Mouse (Mus musculus): ENCODE results near the gene Hist1h1t. TPM values are rescaled to one million over a fixed set of nuclear protein-coding genes. Genes with fewer than 3 reads are reported as not detected.
A peak's percentile ranks its signal among the peaks of the same experiment; 100 is the strongest.

The Hist1h1t gene
- polyA plus RNA-seq, 1 experiment, result 0.11 TPM

GRCm38 (mm10) chr13:23743963-23744362 lies 48.3 kb downstream of the Hist1h1t start:
- Histone ChIP-seq H3K27me3 (ENCODE audit: control insufficient read depth, insufficient read depth, low read length) (no peaks in the 10 kb centered on the region), H3K27ac (ENCODE audit: control insufficient read depth, insufficient read depth, low read length) (peak overlapping the region; percentile 29; the same call in 1 of the 2 replicates), H3K4me1 (replicated peaks; ENCODE audit: control insufficient read depth, insufficient read depth, low read length) (peaks cover 4% of the 10 kb centered on the region), H3K4me3 (ENCODE audit: control insufficient read depth, insufficient read depth, low read length) (no peak overlapping the region), H3K36me3 (ENCODE audit: control insufficient read depth, insufficient read depth, low read length) (no peaks in the 10 kb centered on the region)
- no peak for TF ChIP-seq POLR2A (IDR thresholded peaks at IDR 0.05; ENCODE audit: control insufficient read depth, extremely low read depth, insufficient read depth, low read length, poor library complexity)
- TF ChIP-seq CTCF (IDR thresholded peaks at IDR 0.05; ENCODE audit: borderline replicate concordance, control insufficient read depth, extremely low read depth, insufficient read depth, low read length, poor library complexity), result no peak
- DNase-seq, result no peak
- WGBS, result 81% methylated on average over 4 of the region's 4 CpGs

DNA sequence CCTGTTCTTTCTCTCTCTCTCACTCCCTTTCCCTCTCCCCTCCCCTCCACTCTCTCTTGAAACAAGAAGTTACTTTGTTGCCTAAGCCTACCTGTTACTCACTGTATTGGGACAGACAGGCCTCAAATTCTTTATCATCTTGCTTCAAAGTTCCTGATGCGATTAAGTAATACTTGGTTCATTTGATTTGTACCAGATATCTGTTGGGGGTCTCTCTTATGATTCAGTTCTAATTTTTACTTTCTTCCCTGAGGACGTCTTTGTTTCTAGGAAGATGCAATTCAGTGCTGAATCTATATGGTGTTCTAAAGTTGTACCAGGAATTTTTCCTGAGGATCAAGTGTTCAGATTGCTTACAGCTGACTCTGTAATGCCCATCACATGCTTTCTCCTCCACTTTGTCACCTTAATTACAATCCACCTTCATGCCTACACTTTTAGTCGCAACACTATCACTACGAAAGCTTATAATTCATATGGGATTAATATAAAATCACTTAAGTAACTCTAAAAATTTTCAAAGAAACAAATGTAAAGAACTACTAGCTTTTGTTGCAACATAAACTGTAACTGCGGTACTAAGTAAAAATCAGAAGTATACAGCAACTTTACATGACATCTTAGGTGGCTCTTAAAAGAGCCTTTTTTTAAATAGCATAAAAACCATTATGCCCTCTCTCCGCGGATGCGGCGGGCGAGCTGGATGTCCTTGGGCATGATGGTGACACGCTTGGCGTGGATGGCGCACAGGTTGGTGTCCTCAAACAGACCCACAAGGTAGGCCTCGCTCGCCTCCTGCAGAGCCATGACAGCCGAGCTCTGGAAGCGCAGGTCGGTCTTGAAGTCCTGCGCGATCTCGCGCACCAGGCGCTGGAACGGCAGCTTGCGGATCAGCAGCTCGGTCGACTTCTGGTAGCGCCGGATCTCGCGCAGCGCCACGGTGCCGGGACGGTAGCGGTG lies 49.1 kb downstream of the Hist1h1t start:
- 5% methylated on average over 22 of the region's 36 CpGs for WGBS
- TF ChIP-seq CTCF (IDR thresholded peaks at IDR 0.05; ENCODE audit: borderline replicate concordance, control insufficient read depth, extremely low read depth, insufficient read depth, low read length, poor library complexity), result no peak
- TF ChIP-seq POLR2A (IDR thresholded peaks at IDR 0.05; ENCODE audit: control insufficient read depth, extremely low read depth, insufficient read depth, low read length, poor library complexity), result no peak
- no peaks in the 10 kb centered on the region for H3K27me3 ChIP-seq (ENCODE audit: control insufficient read depth, insufficient read depth, low read length)
- no peak for DNase-seq
- no peaks in the 10 kb centered on the region for H3K36me3 ChIP-seq (ENCODE audit: control insufficient read depth, insufficient read depth, low read length)
- H3K4me3 ChIP-seq (ENCODE audit: control insufficient read depth, insufficient read depth, low read length), result peak overlapping the region; percentile 54
- peak overlapping the region; percentile 85 for H3K27ac ChIP-seq (ENCODE audit: control insufficient read depth, insufficient read depth, low read length)
- peaks cover 4% of the 10 kb centered on the region for H3K4me1 ChIP-seq (replicated peaks; ENCODE audit: control insufficient read depth, insufficient read depth, low read length)

- peak within 1 kb of the TSS; percentile 60 for H3K4me3 ChIP-seq (ENCODE audit: control insufficient read depth, insufficient read depth, low read length)
- H3K36me3 ChIP-seq (ENCODE audit: control insufficient read depth, insufficient read depth, low read length), result no peaks in the 10 kb centered on the region
- peak within 1 kb of the TSS; percentile 95 for H3K27ac ChIP-seq (ENCODE audit: control insufficient read depth, insufficient read depth, low read length)
- peak; percentile 87 for DNase-seq
- H3K27me3 ChIP-seq (ENCODE audit: control insufficient read depth, insufficient read depth, low read length), result no peaks in the 10 kb centered on the region
- TF ChIP-seq CTCF (IDR thresholded peaks at IDR 0.05; ENCODE audit: borderline replicate concordance, control insufficient read depth, extremely low read depth, insufficient read depth, low read length, poor library complexity), result no peak
- TF ChIP-seq POLR2A (IDR thresholded peaks at IDR 0.05; ENCODE audit: control insufficient read depth, extremely low read depth, insufficient read depth, low read length, poor library complexity), result peak; percentile 43; the same call in 1 of the 2 replicates
- WGBS, result under 1% methylated on average over 25 of the region's 28 CpGs
- H3K4me1 ChIP-seq (replicated peaks; ENCODE audit: control insufficient read depth, insufficient read depth, low read length), result peaks cover 4% of the 10 kb centered on the region
These were observed 50.0 kb downstream of the Hist1h1t start, which contains the start of gene Hist1h3c for GRCm38 (mm10) chr13:23745381-23746161. TSS of gene Hist1h3c (minus strand) at chr13:23745602.

Other genes starting within 250 kb of the Hist1h1t start
- gene Btn1a1, start 229.9 kb upstream of the Hist1h1t start, polyA plus RNA-seq (2012; rRNA removed), result 0.05 and 0.15 TPM in 2 replicates
- 0.23 and 0.27 TPM in 2 replicates for gene Btn2a2, start 207.0 kb upstream of the Hist1h1t start, polyA plus RNA-seq (2012; rRNA removed)
- 150 and 182 TPM in 2 replicates for gene Hist1h4h, start 164.8 kb upstream of the Hist1h1t start, polyA plus RNA-seq (2012; rRNA removed)
- gene Hist1h2af, start 161.9 kb upstream of the Hist1h1t start, polyA plus RNA-seq (2012; rRNA removed), result 4,070 and 5,945 TPM in 2 replicates
- 496 and 661 TPM in 2 replicates for gene Hist1h3g, start 160.4 kb upstream of the Hist1h1t start, polyA plus RNA-seq (2012; rRNA removed)
- 37.8 and 51.2 TPM in 2 replicates for gene Hist1h2bh, start 152.4 kb upstream of the Hist1h1t start, polyA plus RNA-seq (2012; rRNA removed)
- 72.3 and 87.8 TPM in 2 replicates for gene Hist1h3f, start 151.8 kb upstream of the Hist1h1t start, polyA plus RNA-seq (2012; rRNA removed)
- gene Hist1h4f, start 144.2 kb upstream of the Hist1h1t start, polyA plus RNA-seq (2012; rRNA removed), result 208 and 221 TPM in 2 replicates
- gene Hist1h1d, start 142.6 kb upstream of the Hist1h1t start, polyA plus RNA-seq (2012; rRNA removed), result 1.9 and 2.9 TPM in 2 replicates
- 245 and 339 TPM in 2 replicates for gene Hist1h3e, start 133.4 kb upstream of the Hist1h1t start, polyA plus RNA-seq (2012; rRNA removed)
- gene Hist1h2ae, start 124.6 kb upstream of the Hist1h1t start, polyA plus RNA-seq (2012; rRNA removed), result 174 and 210 TPM in 2 replicates
- 523 and 578 TPM in 2 replicates for gene Hist1h2bg, start 124.4 kb upstream of the Hist1h1t start, polyA plus RNA-seq (2012; rRNA removed)
- 277 and 362 TPM in 2 replicates for gene Hist1h2bf, start 121.6 kb upstream of the Hist1h1t start, polyA plus RNA-seq (2012; rRNA removed)
- 76.8 and 109 TPM in 2 replicates for gene Hist1h2ad, start 121.4 kb upstream of the Hist1h1t start, polyA plus RNA-seq (2012; rRNA removed)
- gene Hist1h3d, start 120.1 kb upstream of the Hist1h1t start, polyA plus RNA-seq (2012; rRNA removed), result 161 and 207 TPM in 2 replicates
- gene Hist1h4d, start 114.2 kb upstream of the Hist1h1t start, polyA plus RNA-seq (2012; rRNA removed), result 115 and 120 TPM in 2 replicates
- 14.4 and 19.9 TPM in 2 replicates for gene Hist1h2be, start 74.7 kb upstream of the Hist1h1t start, polyA plus RNA-seq (2012; rRNA removed)
- gene Hist1h1e, start 73.3 kb upstream of the Hist1h1t start, polyA plus RNA-seq (2012; rRNA removed), result 9.4 and 18.5 TPM in 2 replicates
- gene Hist1h2ac, start 11.9 kb upstream of the Hist1h1t start, polyA plus RNA-seq (2012; rRNA removed), result 11.0 and 12.9 TPM in 2 replicates
- gene Hist1h2bc, start 11.6 kb upstream of the Hist1h1t start, polyA plus RNA-seq (2012; rRNA removed), result 153 and 154 TPM in 2 replicates
- 69.8 and 70.6 TPM in 2 replicates for gene Hist1h4c, start 2.6 kb downstream of the Hist1h1t start, polyA plus RNA-seq (2012; rRNA removed)
- 9.8 and 13.5 TPM in 2 replicates for gene Hfe, start 15.0 kb downstream of the Hist1h1t start, polyA plus RNA-seq (2012; rRNA removed)
- 40.9 and 48.1 TPM in 2 replicates for gene Hist1h1c, start 43.0 kb downstream of the Hist1h1t start, polyA plus RNA-seq (2012; rRNA removed)
- gene Hist1h3c, start 49.8 kb downstream of the Hist1h1t start, polyA plus RNA-seq (2012; rRNA removed), result 377 and 602 TPM in 2 replicates
- gene Hist1h2bb, start 50.9 kb downstream of the Hist1h1t start, polyA plus RNA-seq (2012; rRNA removed), result 160 and 224 TPM in 2 replicates
- 258 and 455 TPM in 2 replicates for gene Hist1h2ab, start 55.3 kb downstream of the Hist1h1t start, polyA plus RNA-seq (2012; rRNA removed)
- gene Hist1h3b, start 56.5 kb downstream of the Hist1h1t start, polyA plus RNA-seq (2012; rRNA removed), result 529 and 561 TPM in 2 replicates
- gene Hist1h4b, start 61.2 kb downstream of the Hist1h1t start, polyA plus RNA-seq (2012; rRNA removed), result 101 and 134 TPM in 2 replicates
- gene Hist1h4a, start 65.4 kb downstream of the Hist1h1t start, polyA plus RNA-seq (2012; rRNA removed), result 295 and 320 TPM in 2 replicates
- 348 and 451 TPM in 2 replicates for gene Hist1h3a, start 66.6 kb downstream of the Hist1h1t start, polyA plus RNA-seq (2012; rRNA removed)
- gene Hist1h1a, start 67.9 kb downstream of the Hist1h1t start, polyA plus RNA-seq (2012; rRNA removed), result 18.2 and 21.2 TPM in 2 replicates
- gene Trim38, start 74.1 kb downstream of the Hist1h1t start, polyA plus RNA-seq (2012; rRNA removed), result not detected in 2 replicates
- gene Slc17a2, start 111.2 kb downstream of the Hist1h1t start, polyA plus RNA-seq (2012; rRNA removed), result 0.08 and 0.26 TPM in 2 replicates
- 0.05 and 0.13 TPM in 2 replicates for gene Slc17a3, start 143.6 kb downstream of the Hist1h1t start, polyA plus RNA-seq (2012; rRNA removed)
- gene Slc17a1, start 171.9 kb downstream of the Hist1h1t start, polyA plus RNA-seq (2012; rRNA removed), result 0.11 and 0.13 TPM in 2 replicates
- gene Slc17a4, start 219.2 kb downstream of the Hist1h1t start, polyA plus RNA-seq (2012; rRNA removed), result 0.16 and 0.27 TPM in 2 replicates
- not detected in 2 replicates for gene Hist1h2ba, start 238.3 kb downstream of the Hist1h1t start, polyA plus RNA-seq (2012; rRNA removed)
- gene Hist1h2aa, start 238.6 kb downstream of the Hist1h1t start, polyA plus RNA-seq (2012; rRNA removed), result not detected in 2 replicates

Measured in thymus, adult 2 months (tissue).